Mouse (Mus musculus): ENCODE measurements around the gene Cyb5b.
A peak's percentile ranks its signal among the peaks of the same experiment; 100 is the strongest.
"Not testable (repeated sequence)": the region's sequence is repeated elsewhere in the genome, so short reads cannot be mapped to it uniquely, and the experiment has no call there.

The Cyb5b gene

DNA sequence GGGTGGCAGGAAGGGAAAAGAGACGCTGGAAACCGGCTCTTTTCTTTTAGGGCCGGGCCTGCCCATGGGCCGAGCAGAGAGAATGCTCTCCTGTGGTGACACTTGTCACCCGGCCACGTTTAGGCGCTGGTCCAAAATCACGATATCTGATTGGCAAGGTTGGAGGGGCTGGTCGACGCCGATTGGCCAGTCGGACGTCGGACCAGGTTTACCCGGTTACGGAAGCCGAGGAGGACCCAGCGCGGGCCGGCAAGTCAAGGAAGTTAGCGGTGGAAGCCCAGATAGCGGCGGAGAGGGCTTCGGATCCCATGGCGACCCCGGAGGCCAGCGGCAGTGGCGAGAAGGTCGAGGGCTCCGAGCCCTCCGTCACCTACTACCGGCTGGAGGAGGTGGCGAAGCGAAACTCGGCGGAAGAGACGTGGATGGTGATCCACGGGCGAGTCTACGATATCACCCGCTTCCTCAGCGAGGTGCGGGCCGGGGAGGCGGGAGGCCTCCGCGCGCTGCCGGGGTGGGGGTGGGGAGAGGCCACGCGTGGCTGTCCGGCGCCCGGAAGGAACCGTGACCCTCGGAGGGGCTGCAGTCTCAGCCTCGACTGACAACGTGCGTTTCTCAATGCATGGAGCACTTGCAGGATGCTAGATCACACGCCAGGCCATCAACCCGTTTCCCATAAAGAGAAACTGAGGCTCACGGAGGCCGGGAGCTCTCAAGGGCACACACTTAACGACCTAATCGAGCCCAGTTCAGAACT lies at the start of gene Cyb5b:
Cyb5b (plus strand) TSS at position 237 of the 754 bp plus-strand sequence.
- DNase-seq (ENCODE audit: low read depth): peak; percentile 98

GRCm38 (mm10) chr8:107104547-107104946 lies 45.9 kb upstream of the Cyb5b start:
- peak; percentile 76 for DNase-seq (ENCODE audit: low read depth)

- DNase-seq (ENCODE audit: low read depth): not testable (repeated sequence)
These were observed 42.4 kb upstream of the Cyb5b start for GRCm38 (mm10) chr8:107108089-107108488.

DNA sequence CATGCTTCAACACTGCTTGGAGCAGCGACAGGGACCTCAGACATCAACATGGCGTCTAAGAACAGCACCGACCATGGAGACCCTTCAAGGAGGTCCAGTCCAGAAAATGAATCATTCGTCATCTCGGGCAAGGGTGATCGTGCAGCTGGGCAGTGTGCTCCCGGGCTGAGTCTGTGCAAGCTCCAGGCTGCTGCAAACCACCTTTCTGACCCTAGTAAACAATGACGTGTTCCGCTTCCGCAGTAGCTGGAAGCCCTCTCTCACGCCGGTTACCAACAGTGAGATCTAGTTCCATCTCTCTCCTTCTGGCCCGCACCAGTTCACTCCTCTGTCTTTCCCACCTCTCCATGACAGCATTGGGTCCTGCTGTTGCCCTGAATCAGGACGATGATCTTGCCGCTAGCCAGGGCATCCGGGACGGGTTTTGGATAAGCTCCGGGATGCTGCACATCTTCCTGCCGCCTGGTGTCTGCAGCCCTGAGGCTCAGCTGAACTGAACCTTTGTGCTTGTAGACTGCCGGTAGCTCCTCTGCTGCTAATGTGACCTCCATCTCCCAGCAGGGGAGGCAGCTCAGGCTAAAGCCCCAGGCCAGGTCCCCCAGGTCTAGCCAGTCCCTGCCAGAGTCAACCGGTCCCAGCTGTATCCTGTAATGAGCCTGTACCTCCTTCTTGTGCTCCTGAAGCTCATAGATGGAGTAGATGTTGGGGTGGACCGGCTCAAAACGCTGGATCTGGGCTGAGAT lies 41.3 kb upstream of the Cyb5b start:
- no peak for DNase-seq (ENCODE audit: low read depth)

DNA sequence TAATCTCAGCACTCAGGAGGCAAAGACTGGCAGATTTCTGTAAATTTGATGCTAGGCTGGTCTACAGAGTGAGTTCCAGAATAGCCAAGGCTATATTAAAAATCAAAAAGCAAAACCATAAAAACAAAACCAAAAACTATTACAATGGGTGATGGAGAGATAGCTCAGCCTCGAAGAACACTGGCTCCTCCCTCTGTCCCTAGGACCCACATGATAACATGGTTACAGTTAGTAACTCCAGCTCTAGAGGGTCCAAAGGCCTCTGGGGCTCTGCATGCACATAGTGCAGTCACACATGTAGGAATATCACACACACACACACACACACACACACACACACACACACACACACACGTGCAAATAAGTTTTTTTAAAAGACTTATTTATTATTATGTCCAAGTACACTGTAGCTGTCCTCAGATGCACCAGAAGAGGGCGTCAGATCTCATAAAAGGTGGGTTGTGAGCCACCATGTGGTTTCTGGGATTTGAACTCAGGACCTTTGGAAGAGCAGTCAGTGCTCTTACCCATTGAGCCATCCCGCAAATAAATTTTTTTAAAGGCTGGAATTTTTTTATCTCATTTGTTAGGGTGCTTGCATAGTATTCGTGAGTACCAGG lies 40.5 kb upstream of the Cyb5b start:
- peak; percentile 52 for DNase-seq (ENCODE audit: low read depth)

DNA sequence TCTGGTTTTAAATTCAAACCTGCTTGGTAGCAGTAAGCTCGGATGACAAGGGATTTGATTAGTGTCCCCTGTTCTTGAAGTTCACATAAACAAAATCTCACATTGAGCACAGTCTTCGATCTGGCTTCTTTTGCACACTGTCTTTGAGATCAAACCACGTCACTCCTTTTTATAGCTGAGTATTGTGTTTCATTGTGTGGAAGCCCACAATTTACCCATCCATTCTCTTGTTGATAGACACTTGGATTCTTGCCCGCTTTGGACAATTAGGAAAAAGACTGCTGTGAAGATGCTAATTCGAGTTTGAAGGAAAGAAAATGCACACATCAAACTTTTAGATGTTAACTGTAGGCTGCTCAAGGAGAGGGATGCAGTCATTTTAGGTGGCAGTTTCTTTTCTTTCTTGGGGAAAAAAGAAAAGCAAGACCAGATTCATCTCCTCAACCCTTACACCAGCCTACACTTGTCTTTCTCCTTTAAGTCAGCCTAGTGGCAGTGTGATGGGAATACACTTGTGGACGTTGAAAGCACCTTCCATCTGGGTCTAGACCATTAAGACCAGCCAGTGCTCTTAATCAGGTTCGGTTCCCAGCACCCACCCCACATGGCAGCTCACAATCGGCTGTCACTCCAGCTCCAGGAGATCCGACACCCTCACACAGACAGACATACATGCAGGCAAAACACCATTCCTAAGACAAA lies 39.7 kb upstream of the Cyb5b start:
- DNase-seq (ENCODE audit: low read depth): no peak

DNA sequence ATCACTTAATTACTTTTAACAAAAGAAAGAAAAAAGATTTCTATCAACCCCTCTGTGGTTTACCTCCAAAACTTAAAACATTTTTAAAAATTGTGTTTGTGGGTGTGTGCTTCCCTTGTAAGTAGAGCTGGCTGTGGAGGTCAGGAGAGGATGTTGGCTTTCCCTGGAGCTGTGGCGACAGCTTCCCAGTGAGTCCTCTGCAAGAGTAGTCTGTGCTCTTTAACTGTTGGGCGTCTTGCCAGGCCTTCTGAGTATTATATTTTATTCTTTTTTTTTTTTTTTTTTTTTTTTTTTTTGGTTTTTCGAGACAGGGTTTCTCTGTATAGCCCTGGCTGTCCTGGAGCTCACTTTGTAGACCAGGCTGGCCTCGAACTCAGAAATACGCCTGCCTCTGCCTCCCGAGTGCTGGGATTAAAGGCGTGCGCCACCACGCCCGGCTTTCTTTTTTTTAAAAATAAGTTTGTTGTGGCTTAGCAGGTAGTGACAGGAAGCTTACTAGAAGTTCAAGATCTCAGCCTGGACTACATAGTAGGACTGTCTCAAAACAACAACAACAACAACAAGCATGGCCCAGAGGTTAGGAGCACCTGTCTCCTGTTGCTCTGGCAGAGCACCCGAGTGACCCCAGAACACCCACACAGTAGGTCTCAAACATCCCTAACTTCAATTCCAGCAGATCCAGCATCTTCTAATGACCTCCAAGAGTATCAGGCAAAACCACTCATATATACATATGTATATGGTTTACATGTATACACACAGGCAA lies 38.9 kb upstream of the Cyb5b start:
- peak; percentile 62 for DNase-seq (ENCODE audit: low read depth)

DNA sequence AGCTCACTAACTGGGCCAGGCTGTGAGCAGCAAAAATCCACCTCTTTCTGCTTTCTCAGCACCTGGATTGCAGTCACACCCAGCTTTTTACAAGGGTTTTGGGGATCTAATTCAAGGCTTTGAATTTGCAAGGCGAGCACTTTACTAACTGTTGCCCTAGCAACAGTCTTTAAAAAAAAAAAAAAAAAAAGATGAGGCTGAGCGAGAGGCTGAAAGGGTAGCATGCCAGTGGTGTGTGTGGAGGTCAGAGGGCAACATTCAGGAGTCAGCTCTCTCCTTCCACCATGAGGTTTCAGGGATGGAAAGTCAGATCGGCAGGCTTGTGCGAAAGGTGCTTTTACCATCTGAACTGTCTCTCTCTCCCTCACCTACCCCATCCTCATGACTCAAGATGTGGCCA lies 37.2 kb upstream of the Cyb5b start:
- no peak for DNase-seq (ENCODE audit: low read depth)

- peak; percentile 91 for DNase-seq (ENCODE audit: low read depth)
These were observed 36.1 kb upstream of the Cyb5b start for GRCm38 (mm10) chr8:107114150-107115007.

GRCm38 (mm10) chr8:107115008-107115320 lies 35.5 kb upstream of the Cyb5b start:
- no peak for DNase-seq (ENCODE audit: low read depth)

- peak; percentile 92 for DNase-seq (ENCODE audit: low read depth)
These were observed 34.4 kb upstream of the Cyb5b start for GRCm38 (mm10) chr8:107116023-107116422.

- DNase-seq (ENCODE audit: low read depth): no peak
These were observed 33.4 kb upstream of the Cyb5b start for GRCm38 (mm10) chr8:107117019-107117418.

DNA sequence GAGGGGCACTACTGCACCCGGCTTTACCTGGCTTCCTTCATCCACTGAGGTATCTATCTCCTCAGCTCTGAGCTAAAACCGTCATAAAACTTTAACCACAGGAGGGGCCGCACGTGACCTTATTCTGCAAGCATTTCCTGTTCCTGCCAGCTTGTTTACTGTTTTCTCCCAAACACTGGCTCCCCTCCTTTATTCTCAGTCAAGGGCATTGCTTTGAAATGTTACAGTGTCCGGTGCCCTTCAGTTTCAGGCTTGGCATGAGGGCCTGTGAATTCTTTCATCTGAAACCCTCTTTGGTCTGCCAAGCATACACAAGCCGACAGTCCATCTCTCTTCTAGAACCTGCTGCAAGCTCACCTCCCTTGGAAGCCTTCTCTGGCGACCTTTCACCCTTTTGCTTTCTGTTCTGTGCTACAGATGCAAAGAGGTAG lies 31.6 kb upstream of the Cyb5b start:
- DNase-seq (ENCODE audit: low read depth): no peak

DNA sequence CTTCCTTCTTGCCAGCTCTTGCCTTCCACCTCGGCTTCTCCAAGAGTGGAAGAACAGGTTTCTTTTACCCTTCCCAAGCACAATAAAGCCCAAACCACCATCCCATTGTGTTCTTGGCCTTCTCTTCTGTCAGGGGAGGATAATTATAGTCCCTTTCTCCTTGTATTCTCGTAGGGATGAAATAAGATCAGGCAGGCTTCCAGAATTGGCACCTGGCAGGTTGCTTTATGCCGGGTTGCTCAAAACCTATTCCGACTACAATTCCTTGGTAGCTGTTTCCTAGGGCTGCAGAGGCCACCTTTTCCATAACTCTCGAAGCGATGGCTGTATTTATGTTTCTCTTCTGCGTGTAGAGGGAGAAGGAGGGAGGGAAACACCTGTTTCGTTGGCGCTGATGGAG lies 31.0 kb upstream of the Cyb5b start:
- no peak for DNase-seq (ENCODE audit: low read depth)

DNA sequence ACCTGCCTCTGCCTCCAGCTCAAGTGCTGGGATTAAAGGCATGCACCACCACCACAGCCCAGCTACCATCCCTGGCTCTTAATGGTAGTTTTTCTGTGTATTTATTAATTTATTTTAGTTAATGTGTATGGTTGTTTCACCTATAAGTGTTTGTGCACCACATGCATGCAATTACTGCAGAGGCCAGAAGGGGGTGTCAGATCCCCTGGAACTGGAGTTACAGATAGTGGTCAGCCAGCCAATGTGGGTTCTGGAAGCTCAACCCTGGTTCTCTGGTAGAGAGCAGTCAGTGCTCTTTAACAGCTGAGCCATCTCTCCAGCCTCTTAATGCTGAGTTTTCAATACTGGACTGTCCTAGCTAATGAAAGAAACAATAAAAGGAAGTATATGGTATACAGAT lies 29.6 kb upstream of the Cyb5b start:
- DNase-seq (ENCODE audit: low read depth): peak; percentile 37

- no peak for DNase-seq (ENCODE audit: low read depth)
These were observed 28.7 kb upstream of the Cyb5b start for GRCm38 (mm10) chr8:107121681-107122291.

DNA sequence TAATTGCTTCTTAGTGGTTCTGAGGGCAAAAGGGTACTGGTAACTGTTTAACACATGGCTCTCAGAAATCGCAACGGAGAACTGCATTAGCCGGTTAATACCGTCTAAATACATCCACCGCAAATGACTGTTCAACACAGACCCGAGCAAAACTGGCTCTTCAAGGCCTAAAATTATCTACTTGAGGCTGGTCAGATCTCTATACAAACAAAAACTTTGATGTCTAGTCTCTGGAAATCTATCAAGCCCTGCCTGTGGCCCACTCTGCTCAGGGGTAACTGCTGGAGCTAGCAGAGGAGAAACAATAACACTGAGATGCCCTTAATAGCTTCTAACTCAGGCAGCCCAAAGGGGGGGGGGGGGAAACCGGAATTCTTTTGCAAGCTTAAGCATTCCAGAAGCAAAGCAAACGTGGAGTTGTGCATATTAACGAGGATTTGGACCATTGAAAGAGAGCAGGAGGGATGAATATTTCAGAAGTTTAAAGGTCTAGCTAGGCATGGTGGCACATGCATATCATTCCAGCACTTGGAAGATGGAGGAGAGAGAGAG lies 27.3 kb upstream of the Cyb5b start:
- DNase-seq (ENCODE audit: low read depth): no peak

GRCm38 (mm10) chr8:107124343-107124742 lies 26.1 kb upstream of the Cyb5b start:
- no peak for DNase-seq (ENCODE audit: low read depth)

GRCm38 (mm10) chr8:107129171-107130025 lies 21.0 kb upstream of the Cyb5b start:
- DNase-seq (ENCODE audit: low read depth): no peak

Measured in 416B (cell line).